Mouse (Mus musculus) layer of hippocampus, adult 2 months (tissue): ENCODE measurements at regions not wholly inside any gene's neighbourhood (a gene's known extent, or its start where the extent isn't known, plus 50 kb on each side); places are given as distances from the start of the nearest gene placed in this dataset.

Experiments
- DNase-seq, 2 experiments: peaks; one replicate each; pipeline ENCODE4 v3.0.0; 2022; ENCODE audit warnings: low spot score in 2 of 2
- H3K27ac ChIP-seq: fragments of 200-600 bp; 2 replicates; pipeline ENCODE4 v1.8.1; 2022
- H3K4me3 ChIP-seq: fragments of 200-600 bp; 2 replicates; pipeline ENCODE4 v1.8.1; 2022; ENCODE audit warnings: mild to moderate bottlenecking
- CTCF ChIP-seq: fragments of 200-600 bp; conservative IDR thresholded peaks from 2 replicates; pipeline ENCODE4 v1.8.1; 2022; ENCODE audit warnings: antibody characterized with exemption, mild to moderate bottlenecking, moderate library complexity

DNA sequence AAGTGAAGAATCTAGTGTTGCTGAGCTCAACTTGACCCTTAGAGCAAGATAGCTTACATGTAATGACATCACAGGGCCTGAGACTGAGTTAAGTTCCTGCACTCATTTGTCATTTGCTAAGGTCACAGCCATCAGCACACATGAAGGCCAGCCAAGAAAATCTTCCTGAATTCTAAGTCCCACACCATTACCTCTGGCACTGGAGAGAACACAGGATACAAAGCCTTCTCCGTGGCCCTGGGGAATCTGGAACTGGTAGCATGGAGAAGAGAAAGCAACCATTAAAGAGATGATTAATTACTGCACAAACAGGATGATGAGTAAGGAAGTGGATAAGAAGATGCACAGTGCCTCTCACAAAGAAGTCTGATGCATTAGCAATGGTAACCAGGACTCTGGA lies 232.0 kb downstream of the Wdr72 start:
- no peak overlapping the region for H3K4me3 ChIP-seq
- no peak for DNase-seq
- no peak overlapping the region for H3K27ac ChIP-seq
- TF ChIP-seq CTCF = no peak

DNA sequence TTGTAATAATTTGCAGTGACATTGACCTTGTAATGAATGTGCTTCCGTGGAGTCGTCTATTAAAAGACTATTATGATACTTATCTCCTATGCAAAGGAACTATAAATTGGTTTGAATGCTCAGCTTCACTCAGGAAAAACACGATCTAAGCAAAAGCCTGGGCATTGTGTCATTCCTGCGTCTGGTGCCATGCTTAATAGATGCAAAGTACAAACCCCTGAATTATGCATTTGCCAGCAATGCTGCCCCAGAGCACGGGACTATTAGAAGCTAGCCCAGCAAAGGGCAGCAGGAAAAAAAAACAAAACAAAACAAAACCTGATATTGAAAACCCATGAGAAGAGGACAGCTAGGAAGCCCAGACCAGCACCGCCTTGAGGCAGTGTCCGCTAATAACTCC lies 234.9 kb downstream of the Wdr72 start:
- Histone ChIP-seq H3K4me3 (no peak overlapping the region), H3K27ac (no peak overlapping the region)
- no peak for TF ChIP-seq CTCF
- DNase-seq = no peak

DNA sequence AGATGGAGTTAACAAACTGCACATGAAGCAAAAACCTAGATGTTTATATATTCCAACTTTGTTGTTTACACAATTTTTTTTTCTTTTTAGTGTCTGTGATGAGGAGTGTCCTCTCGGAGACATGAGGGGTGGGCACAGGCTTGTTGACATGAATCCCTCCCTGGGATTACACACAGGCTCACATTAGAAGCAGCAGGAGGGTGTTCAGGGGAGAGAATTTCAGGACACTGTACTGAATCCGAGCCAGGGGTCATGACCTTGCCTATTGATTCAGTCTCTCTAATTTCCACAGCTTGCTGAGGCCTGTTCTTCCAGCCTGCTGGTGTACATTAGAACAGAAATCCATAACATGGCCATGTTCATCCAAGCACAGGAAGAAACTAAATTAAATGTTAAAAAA lies 238.6 kb downstream of the Wdr72 start:
- Histone ChIP-seq H3K27ac (no peak overlapping the region), H3K4me3 (no peak overlapping the region)
- TF ChIP-seq CTCF = no peak
- DNase-seq = no peak

DNA sequence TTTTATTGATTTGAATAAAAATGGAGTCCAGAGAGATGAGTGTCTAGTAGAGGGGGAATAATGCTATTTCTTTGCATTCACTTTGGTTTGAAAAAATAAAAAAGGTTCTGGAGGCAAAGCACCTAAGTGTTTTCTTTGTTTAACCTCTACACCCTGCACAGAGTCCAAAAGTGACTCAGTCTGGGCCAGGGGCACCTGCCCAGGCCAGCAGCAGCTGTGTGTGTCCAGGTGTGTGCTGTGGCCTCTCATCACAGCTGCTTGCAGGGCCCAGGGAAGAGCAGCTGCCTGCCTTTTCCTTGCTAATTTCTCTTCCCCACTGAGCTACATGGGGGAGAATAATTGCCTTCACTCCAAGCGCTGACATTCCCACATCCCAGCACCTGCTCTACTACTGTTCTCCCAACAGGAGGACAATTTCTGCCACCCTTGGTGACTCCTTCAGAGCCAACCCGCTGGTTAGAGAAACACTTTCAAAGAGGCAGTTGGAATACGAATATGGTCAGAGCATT lies 255.8 kb downstream of the Wdr72 start:
- no peak overlapping the region for H3K4me3 ChIP-seq
- no peak for TF ChIP-seq CTCF
- no peak for DNase-seq
- no peak overlapping the region for H3K27ac ChIP-seq

DNA sequence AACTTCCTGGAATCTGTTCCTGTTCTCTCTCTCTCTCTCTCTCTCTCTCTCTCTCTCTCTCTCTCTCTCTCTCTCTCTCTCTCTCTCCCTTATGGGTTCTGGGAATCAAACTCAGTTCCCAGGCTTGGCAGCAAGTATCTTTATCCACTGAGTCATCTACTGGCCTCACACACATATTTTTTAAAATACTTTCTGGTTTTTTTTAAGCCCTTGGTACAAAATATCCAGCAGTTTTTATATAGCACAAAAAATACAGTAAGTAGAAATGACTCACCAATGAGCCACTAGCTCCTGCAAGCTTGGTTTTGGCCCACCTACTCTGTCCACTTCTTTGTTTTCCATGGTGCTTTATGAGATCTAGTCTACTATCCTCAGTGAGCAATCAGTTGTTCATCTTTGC lies 266.0 kb downstream of the Wdr72 start:
- DNase-seq = no peak
- H3K27ac ChIP-seq = no peak overlapping the region
- H3K4me3 ChIP-seq = no peak overlapping the region
- no peak for TF ChIP-seq CTCF

DNA sequence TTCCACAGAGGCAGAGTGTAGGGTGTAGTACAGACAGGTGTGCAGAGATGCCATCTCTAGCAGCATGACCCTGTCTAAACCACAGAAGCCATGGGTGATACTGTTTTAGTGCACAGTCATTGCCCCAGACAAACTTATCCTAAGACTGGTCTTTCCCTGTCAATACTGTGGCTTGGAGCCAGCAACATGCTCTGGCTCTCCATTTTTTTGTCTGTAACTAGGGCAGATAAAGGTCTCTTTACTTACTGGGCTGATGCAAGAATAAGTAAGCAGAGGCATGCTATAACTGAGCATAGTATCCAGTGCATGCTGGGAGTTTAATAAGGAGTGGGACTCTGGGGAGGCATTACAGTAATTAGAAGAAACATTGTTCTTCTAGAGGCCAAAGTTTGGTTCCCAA lies 267.0 kb downstream of the Wdr72 start:
- no peak overlapping the region for H3K4me3 ChIP-seq
- H3K27ac ChIP-seq = no peak overlapping the region
- no peak for DNase-seq
- no peak for TF ChIP-seq CTCF

DNA sequence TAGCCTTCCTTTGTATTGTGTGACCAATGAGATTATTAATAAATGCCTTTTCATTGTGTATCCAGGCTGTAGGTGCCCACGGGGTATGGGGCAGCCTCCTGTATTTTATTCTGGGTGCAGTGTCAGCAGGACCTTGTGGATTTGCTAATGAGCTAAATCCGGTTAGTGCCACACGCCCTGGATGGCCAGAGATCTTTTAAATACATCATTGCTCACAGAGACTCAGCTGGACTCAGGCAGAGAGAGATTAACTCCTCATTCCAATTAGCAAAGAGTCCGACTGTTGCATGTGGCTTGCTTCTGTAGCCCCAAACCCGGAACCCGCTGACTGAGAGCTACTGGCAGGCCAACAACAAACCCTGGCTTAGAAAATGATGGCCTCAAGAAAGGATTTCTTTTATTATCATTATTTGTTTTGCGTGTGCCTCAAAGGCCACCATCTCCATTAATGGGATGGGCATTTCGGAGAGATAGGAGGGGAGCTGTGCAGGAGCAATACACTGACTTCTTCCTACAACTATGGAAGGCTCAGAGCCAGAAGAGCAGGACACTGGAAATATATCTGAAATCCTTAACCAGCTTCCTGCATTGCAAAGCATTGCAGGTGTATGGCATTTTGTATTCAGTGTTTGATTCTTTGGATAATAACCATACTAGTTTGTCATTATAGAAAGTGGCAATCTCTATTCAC lies 274.2 kb downstream of the Wdr72 start:
- DNase-seq = no peak
- no peak overlapping the region for H3K4me3 ChIP-seq
- TF ChIP-seq CTCF = no peak
- no peak overlapping the region for H3K27ac ChIP-seq

DNA sequence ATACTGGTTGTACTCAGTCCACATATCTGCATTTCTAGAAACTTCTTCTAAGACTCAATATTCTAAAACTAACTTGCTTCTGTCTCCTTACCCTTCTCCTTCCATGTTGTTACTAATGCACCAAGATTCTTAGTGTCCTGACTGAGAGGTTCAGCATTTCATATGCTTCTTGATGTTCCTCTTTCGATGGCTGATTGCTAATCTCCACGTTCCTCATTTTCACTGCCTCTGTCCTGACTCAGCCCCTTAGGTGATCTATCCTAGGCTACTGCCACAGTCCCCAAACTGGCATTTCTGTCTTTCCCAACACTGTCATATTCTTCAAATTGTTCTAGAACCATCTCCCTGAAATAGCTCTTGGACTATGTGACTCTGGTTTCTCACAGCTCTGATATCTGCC lies 315.4 kb downstream of the Wdr72 start:
- DNase-seq = no peak
- Histone ChIP-seq H3K27ac (no peak overlapping the region), H3K4me3 (no peak overlapping the region)
- no peak for TF ChIP-seq CTCF

DNA sequence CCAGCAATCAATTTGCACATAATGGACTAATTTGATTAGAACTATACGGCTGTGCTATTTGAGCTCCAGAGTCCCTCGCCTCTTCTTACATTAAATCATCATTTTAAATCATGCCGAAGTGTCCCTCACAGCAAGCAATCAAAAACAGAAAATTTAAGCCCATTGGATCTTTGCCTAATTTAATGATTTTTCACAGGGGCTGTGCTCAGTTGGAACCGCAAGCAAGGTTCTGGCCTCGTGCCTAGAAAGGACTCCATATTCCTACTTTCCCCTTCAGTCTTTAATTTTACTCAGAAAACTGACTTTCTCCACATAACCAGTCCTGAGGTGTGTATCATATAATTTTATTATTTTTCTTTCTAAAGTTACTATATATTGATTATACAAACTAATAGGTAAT lies 339.8 kb downstream of the Wdr72 start:
- Histone ChIP-seq H3K27ac (no peak overlapping the region), H3K4me3 (no peak overlapping the region)
- DNase-seq = no peak
- no peak for TF ChIP-seq CTCF

DNA sequence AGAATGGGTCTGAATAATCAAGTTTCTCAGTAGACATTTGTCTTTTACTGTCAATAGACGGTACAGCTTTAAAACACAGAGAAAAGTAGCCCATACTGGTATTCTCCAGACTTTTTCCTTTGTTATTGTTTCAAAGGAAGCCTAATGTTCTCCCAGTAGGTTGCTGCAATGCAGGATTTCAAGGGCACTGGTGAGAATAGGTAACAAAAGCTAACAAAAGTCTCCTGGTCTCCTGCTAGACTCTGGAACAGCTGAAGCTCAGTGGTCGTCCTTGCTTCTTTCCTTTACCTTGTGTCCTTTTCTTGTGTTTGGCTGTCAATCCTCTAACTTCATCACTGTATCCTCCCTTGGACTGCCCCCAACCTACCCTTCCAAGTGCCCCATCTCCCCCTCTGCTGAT lies 350.9 kb downstream of the Wdr72 start:
- no peak for DNase-seq
- H3K4me3 ChIP-seq = no peak overlapping the region
- no peak for TF ChIP-seq CTCF
- H3K27ac ChIP-seq = no peak overlapping the region

DNA sequence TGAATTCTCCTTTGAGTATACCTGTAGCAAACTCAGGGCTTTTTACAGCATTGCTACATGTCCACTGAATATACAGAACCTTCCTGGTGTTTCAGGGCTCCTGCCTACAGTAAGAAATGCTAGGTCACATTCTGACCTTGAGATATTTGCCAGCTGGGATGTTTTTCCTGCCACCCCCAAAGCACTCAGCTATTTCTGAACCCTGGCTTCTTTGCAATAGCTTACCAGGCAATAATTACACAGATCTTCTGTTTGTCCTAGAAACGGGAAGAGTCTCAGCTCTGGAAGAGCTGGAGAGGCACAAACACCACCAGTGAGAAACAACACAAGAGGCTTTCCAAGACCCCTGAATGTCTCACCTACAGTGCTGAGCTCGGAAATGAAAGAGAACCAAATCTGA lies 366.7 kb downstream of the Wdr72 start:
- no peak overlapping the region for H3K27ac ChIP-seq
- no peak overlapping the region for H3K4me3 ChIP-seq
- DNase-seq = no peak
- TF ChIP-seq CTCF = no peak

DNA sequence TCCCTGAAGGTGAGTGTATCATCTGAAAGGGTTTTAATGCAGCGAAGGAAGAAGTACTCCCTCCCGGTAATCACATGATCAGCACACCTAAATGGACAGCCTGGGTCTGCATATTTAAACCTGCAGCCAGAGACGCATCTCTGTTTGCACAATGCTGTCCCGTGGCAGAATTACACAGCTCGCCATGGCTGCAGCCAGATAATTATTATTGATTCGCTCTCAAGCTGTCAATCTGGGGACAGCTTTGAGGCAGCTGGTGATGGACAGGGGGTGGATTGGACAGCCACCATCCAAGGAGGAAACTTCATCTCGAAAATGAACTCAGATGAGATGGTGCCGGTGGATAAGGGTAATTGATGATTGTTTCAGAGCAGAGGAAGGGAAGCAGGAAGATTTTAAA lies 369.1 kb downstream of the Wdr72 start:
- Histone ChIP-seq H3K27ac (no peak overlapping the region), H3K4me3 (no peak overlapping the region)
- no peak for TF ChIP-seq CTCF
- DNase-seq = no peak

DNA sequence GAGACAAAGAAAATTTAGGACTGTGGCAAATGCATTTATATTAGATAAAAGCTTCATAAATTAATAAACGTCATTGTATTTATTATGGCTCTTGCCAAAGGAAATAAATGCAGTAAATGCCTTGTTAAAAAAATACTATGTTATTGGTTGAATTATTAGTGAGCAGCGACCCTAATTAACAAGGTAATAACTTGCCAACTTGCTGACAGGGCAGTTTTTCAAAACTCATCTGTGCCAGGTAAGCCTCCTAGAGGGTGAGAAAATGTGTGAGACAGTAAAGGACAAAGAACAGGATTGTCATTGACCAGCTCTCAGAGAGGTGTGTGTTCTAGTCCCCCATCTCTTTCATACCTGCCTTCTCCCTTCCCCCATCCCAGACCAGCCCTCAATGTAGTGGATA lies 347.8 kb upstream of the Onecut1 start:
- DNase-seq = no peak
- no peak for TF ChIP-seq CTCF
- H3K27ac ChIP-seq = no peak overlapping the region
- no peak overlapping the region for H3K4me3 ChIP-seq

DNA sequence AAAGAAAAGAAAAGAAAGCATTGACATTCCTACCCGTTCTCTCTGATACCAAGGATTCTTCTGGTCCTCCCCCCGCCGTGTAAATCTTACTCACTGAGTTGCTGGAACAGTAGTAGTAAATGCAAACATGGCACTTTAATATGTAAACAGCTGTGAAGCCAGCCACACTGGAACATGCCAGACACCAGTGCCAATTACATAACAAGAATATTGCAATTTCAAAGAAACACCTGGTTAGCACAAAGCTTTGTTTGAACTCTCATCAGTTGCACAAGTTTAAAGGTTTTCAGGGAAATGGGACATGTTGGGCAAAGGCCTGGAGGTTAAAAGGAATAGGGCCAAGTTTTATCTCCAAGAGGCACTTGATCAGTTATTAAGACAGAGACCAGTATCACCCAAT lies 333.2 kb upstream of the Onecut1 start:
- no peak for DNase-seq
- TF ChIP-seq CTCF = no peak
- Histone ChIP-seq H3K27ac (no peak overlapping the region), H3K4me3 (no peak overlapping the region)
